Mouse (Mus musculus) frontal cortex, postnatal 10 days (tissue): ENCODE results near the gene Ccdc62.

Experiments used
- DNase-seq, 2 experiments: peaks; one replicate each; pipeline ENCODE4 v3.0.0; 2022; ENCODE audit warnings: low spot score in 2 of 2, mixed read lengths in 1 of 2

Gene Ccdc62

DNA sequence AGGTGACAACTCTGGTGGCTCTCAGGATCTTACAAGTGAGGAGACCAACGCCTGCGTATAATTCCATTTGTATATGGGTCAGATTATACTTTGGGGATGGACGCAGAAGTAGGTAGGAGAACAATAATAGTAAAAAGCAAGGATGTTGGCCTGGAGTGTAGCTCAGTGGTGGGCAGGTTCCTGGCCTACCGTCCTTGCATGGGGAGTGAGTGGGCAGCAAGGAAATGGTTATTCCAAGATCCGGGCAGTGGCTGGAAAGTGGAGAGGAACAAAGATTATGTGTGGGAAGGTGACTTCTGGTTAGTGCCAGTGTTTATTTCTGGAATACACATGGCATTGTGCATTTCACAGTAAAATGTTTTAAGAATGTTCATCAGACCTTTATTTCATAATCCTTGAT lies 5.5 kb downstream of the Ccdc62 start:
- DNase-seq = no peak

DNA sequence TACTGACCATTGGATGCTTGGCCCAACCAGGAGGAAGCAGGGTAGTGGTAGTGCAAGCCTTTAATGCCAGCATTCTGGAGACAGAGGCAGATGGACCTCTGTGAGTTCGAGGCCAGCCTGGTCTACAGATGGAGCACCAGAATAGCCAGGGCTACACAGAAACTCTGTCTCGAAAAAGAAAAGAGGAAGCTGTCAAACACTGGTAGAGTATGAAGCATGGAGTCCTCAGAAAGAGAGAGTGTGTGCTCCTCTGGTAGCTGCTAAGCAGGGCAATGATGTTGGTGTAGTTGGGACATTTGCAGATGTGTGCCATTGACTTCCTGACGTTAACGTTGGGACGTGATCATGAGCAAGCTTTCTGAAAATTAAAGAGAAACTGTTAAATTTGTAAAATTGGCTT lies 8.0 kb downstream of the Ccdc62 start:
- DNase-seq = no peak

DNA sequence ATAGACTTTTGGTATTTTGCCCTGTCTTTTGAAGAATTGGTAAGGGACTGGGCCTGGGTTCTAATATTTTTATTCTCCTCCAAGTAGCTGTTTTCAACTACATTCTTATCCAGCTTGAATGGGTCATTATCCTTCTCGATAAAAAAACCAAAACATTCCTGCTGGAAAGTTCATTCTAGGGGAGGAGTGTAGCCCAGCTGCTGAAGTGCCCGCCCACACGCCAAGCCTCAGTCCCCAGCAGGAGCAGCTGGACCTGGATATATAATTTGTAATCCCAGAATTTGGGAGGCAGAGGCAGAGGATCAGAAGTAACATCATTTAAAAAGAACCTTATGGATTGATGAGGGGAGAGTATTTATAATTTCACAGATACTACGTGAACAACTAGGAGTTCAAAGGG lies 16.1 kb downstream of the Ccdc62 start:
- no peak for DNase-seq

DNA sequence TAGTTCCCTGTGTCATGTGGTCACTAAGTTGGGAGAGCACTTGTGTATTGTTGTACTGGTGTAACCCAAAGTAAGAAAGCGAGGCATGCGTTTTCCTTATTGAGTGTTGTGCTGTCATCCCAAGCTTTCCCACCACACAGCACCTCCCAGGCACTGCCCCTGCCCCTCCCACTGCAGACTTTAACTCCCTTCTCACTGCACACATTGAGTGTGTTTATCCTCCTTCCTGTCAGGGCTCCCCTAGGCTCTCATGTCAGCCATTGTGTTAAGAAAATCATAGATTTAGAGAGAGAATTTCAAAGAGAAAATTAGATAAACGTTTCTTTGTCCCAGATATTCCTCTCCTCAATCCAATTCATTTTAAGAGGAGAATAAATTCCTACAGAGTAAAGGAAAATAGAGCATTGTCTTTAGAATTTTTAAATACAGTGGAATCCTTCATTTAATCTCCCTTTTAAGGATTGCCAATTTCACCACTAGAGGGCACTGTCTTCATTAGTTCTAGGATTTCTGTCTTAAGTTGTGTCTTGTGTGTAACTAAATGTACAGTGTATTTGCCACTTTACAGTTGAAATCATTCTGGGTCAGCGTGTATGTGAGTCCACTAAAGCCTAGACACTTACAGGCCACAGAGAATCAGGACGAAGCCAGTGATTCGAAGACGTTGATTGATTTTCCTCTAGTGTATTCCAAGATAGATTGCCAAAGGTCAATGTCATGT lies 16.7 kb downstream of the Ccdc62 start:
- no peak for DNase-seq

DNA sequence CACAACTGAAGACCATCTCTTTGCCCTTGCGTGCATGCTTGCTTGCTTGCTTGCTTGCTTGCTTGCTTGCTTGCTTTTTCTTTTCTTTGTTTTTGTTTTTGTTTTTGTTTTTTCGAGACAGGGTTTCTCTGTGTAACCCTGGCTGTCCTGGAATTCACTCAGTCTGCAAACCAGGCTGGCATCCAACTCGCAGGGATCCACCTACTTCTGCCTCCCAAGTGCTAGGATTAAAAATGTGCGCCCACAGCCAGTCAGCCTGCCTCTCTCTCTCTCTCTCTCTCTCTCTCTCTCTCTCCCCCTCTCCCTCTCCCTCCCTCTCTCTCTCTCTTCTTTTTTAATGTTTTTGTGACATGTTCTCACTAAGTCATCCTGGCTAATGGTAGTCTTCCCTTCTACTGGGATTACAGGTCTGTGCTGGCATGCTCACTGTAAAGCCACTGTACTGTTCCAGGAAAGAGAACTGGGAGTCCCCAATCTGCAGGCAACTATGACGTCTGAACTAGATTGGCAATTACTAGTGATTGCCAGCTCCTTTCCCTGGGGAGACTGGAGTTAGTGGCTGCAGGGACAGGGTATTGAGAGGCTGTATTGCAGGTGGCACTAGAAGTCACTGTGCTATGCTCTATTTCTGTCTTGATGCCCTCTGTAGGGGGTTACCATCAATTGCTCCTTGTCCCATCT lies 22.0 kb downstream of the Ccdc62 start:
- DNase-seq = no peak

DNA sequence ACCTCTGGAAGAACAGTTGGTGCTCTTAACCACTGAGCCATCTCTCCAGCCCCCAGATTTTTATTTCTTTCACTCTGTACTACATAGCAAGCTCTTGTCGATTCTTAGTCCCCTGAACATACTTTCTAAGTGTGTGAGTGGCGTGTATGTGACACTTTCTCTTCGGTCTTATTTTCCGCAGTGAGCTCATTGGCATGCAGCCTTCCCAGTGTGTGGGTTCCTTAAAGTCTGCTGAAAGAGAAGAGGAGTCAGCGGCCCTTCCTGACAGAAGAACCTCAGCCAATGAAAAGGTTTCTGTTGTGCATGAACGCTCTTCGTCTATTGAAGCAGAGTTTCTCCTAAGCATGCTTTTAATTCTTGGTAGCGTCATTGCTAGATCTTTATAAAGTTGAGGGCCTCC lies 26.7 kb downstream of the Ccdc62 start:
- no peak for DNase-seq

DNA sequence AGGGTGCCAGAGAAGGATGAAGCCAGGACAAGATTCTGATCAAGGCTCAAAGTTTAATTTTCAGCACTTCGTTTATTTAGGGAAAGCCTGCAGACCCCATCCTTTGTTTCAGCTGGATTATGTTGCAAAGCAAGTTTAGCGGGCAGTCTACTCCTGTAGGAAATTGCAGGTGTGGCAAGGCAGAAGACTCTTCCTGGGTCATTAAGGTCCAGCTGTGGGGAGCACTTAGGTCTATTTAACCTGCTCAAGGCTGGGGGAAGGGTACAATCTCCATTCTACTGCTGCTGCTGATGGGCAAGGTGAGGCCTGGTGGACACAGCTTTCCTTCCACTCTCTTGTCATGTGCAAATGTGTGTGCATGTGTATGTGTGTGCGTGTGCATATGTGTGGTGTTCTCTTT lies 28.5 kb downstream of the Ccdc62 start:
- no peak for DNase-seq

DNA sequence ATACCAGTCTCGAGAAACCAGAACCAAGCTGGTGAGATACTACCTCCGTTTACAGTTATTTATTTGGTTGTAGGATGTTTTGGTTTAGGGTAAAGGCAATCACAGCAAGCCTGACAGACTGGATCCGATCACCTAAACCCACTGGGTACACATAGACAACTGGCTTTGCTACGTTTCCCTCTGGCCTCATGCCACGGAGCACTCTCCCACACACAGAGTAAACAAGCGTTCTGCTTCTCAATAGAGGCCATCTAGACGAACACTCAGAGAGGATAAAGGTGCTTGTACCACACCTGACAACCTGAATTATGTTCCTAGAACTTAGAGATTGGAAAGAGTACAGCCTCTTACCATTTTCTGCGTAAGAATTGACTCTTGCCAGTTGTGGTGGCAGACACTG lies 29.6 kb downstream of the Ccdc62 start:
- no peak for DNase-seq

DNA sequence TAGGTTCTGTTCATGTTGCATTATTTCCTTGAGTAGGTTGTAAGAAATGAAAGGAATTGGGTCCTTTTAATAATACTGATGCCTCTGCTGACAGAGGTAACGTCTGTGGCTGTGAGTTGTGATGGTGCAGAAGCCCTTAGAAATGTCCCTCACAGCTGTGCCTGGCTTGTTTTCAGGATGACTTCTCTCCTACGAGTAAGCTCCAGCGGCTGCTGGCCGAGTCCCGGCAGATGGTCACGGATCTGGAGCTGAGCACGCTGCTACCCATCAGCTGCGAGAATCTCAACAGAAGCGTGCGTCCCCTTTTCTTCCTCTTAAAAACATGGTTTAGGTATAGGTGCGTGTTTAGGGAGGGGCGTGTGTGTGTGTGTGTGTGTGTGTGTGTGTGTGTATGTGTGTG lies 30.6 kb downstream of the Ccdc62 start:
- peak in 1 of 2 experiments; percentile 6 for DNase-seq

DNA sequence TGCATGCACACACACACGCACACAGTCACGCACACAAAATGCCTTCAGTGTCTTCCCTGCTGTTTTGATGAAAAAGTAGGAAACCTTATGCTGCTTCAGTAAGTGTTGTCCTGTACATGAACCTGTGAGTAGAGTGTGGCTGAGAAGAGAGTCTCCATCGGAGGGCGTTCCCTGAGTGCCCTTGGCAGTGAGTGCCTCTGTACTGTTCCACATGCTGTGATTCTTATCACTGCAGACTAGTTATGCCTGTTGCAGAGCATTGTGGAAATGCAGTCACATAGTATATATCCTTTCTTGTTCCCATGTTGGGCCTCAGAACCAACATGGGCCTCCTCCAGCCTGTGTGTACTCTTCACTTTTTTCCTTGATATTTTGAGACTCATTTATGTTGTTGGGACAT lies 33.7 kb downstream of the Ccdc62 start:
- no peak for DNase-seq

DNA sequence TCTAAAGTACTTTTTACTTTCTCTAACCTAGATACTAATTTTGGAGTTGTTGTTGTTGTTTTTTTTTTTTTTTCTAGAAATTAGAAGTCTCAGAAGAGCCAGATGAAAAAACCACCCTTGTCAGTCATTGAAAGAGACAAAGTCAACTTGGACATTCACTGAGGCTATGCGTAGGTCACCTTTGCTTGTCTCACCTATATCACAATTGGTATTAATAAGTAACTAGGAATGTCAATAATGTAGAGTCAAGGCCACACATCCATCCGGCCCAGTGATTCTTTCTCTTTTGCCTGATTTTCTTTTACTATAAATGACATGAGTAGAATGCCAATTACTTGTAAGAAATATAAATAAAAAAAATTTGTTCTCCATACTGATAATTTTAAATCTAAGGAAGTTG lies 36.3 kb downstream of the Ccdc62 start:
- no peak for DNase-seq

DNA sequence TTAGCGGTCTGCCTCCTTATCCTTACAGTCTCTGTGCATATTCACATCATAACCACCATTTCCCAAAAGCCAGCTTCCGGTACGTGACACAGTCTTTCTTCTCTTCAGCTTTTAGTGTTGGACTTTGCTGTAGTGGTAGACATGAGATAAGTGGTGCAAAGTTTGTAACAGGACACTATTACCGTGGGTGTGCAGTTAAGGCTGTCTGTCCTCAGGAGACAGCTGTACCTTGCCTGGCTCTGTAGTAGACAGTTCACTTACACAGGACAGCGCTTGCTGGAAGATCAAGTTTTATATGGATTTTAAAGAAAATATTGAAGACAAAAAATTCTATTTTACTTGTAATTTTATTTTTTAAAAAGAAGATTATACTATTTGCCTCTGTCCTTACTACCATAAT lies 38.0 kb downstream of the Ccdc62 start:
- DNase-seq = no peak

DNA sequence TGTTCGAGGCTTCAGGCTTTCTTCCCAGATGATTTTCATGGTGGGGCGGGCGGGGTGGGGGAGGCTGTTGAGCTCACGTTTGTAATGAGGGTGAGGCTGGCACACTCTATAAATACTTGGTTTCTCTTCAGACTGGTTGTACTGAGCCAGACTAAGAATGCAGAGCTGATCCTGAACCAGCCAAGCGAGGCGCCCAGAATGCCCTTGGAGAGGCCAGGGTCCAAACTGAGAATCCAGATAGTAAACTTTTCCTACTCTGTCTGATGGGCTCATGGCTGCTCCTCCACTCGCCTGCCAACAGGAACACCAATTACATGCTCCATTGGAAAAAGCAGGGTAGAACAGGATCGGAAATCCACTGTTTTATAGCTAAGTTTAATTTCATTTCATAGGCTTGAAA lies 38.7 kb downstream of the Ccdc62 start:
- DNase-seq = no peak

DNA sequence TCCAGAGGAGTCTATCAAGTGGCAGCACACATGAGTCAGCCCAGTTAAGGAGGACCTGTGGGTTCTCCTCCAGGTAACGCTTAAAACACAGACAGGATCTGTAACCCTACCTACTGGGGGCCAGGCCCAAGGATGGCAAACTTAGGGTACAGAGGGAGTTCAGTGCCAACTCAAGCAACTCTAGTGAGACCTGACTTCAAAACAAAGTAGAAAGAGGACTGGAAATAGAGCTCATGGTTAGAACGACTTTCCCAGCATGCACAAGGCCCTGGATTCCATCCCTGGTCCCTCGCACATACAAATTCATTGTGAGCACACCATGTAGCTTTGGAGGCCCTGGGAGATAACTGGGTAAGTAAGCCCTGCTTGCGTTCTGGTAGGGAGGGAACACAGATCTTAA lies 40.1 kb downstream of the Ccdc62 start:
- no peak for DNase-seq

DNA sequence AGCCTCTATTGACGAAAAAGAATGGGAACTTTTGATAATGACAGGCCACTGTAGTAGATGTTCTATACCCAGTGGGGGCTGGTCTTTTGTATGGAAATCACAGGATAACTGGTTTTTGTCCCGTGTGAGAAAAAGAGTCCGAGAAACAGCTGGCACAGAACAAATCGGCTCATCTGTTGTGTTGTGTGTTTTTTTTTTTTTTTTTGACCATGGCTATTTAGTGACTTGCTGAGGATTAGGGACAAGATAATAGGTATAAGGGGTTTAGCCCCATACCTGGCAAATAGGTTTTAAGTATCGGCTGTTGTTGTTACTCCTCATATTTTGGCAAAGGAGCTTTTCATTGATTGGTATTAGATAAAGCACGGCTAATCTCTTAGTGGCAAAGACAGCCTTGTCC lies 42.0 kb downstream of the Ccdc62 start:
- DNase-seq = no peak

DNA sequence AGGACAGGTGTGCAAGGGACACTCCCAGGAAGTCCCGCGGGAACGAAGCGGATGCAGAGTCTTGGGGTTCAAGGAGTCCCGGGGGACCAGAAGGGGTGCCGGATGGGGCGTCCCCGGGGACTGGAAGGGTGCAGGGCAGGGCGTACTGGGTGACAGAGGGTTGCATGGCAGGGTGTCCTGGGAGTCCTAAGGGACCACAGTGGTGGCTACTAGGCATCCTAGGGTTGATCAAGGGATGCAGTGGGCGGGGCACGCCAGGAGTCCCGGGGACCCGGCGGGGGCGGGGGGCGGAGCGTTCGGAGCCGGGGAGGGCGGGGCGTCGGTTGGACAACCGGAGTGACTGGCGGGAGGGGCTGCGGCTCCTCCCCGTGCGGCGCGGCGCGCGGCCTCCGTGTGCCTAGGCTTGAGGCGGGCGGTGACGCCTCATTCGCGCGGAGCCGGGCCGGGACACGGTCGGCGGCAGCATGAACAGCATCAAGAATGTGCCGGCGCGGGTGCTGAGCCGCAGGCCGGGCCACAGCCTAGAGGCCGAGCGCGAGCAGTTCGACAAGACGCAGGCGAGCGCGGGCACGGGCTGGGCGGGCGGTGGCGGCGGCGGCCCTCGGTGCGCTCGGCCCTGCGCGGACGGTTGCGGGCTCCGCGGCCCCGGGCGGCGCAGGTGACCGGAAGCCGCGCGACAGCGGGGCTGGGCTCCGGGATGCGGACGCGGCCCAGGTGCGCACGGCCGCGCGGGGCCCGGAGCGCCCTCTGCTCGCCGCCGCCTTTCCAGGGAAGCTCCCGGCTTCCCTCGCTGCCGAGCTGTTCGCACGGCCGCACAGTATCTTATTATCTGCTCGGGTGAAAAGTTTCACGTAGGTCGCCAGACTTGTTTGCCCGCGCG lies 43.1 kb downstream of the Ccdc62 start, which contains the start of gene Hip1r:
Gene Hip1r (plus strand): TSS at position 330 of the 880 bp plus-strand sequence.
- DNase-seq = peak in 1 of 2 experiments; percentile 68

DNA sequence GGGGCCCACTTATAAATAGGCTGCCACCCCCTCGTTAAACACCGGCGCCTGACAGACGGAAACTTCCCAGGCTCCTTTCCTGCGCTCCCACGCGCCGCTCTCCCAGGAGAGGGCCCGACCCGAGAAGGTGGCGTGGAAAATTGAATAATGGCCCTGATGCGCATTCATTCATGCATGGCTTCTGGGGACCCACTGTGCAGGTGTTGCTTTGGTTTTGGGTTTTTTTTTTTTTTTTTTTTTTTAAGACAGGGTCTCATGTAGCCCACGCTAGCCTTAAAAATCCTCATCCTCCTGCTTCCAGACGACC lies 43.7 kb downstream of the Ccdc62 start:
- no peak for DNase-seq

DNA sequence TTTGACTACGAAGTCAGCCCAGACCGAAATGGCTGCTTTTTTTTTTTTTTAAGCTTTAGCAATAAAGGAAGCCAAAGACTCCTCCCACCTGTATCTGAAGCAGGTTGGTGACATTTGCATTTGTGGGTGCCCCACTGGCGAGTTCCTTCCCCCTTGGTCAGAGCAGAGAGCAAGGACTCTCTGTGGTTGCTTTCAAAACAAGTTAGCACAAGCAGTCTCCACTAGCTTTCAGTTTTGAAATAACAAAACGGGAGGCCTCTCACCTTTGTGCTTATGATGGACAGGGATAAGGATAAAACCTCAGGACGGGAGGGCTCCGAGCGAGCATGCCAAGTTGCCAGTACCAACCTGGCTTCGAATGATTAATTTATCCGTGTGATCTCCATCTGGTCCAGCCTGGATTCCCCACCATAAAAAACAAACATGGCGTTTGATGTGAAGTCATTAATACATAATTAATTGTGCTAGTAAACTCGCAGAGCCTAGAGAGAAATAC lies 44.2 kb downstream of the Ccdc62 start:
- DNase-seq = no peak

DNA sequence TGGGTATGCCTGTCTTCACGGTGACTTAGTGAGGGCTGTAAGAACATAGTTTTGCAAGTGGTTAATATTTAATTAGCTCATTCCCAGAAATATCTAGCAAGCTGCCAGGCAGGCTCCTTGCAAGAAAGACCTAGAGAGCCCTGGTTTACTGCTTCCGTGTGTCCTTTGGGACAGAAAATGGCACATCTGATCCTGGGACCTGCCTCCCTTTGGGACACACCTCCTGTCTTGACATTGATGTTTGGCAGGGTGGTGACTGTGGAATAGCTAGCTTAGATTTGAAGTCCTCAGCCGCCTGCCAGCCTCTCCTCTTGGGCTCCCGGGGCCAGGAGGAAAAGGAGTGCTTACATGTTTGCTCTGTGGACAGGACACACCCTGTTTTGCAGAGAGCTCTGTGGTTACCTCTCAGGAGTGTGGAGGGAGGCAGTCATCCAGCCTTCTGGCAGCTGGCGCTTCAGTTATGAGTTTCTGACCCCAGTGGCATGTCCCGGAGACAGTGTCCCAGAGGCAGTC lies 45.2 kb downstream of the Ccdc62 start:
- DNase-seq = no peak

DNA sequence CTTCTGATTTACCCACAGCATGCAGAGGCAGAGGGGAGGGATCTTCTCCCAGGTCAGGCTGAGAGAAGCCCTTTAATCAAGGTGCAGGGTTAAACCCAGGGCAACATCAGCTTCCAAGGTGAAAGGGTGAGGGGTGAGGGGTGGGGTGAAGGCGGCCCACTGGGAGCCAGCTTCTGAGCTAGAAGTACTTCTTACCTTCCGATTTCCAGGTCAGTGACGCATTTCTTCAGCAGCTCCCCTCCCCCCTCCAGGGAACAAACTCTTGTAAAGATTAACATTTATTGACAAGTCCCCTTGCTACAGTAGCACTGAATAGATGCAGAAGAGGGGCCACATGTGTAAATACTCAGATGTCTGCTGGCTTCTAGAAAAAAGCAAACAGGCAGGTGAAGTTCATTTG lies 46.8 kb downstream of the Ccdc62 start:
- DNase-seq = no peak

DNA sequence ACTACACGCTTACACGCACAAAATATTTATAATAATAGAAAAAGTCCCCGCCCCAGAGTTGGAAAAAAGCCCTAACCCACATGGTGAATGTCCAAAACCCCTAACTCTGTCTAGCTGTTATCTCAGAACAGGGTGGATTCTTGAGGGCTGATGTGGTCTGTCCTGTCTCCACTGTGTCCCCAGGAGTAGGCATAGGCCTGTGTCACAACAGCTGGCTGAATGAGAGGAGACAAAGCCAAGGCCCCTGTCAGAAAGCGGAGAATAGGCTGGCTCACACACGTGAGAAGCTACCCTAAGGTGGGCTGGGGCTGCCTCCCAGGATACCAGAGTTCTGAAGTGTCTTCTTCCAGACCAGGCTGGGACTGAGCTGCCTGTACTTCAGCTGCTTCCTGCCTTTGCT lies 47.7 kb downstream of the Ccdc62 start:
- no peak for DNase-seq

DNA sequence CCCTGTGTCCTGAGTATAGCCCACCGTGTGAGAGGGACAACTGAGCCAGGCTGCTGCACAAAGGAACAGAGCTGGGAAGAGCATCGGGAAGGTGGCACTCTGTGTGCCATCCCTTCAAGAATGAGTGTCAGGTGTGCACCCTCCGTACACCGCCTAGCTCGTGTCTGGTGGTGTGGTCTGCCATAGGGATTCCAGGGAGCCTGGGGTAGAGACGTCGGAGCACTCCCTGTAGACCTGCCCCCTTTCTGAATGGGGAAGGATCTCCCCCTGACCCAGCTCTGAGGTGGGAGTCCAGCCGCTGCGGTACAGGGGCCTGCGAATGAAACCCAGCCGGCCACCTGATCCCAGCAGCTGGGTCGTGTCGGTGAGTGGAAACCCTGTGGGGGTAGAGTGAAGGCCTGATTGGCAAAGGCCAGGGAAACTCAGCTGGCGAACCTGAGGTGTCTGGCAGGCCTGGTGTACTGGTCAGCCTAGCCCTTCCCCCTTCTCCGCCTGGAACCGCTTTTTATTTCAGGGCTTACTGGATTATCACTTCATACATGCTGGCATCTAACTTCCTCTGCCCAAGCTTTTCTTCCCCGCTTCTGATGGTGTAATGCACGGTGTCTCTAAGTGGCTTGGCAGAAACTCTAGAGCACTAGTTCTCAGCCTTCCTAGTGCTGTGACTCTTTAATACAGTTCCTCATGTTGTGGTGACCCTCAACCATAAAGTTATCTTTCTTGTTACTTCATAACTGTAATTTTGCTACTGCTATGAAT lies 48.9 kb downstream of the Ccdc62 start:
- no peak for DNase-seq
